Mouse (Mus musculus) adrenal gland, adult 8-10 months (tissue): ENCODE measurements around the gene Btg2. TPM values are rescaled to one million over a fixed set of nuclear protein-coding genes. Genes with fewer than 3 reads are reported as not detected.
A peak's percentile ranks its signal among the peaks of the same experiment; 100 is the strongest.

Experiments
- DNase-seq: peaks from one replicate; pipeline ENCODE4 v3.0.0; 2022
- total RNA-seq, 4 experiments: library from RNA; stranded (reverse); gene quantifications; 2 replicates each; pipeline ENCODE4 v1.2.4; 2022

The Btg2 gene
- total RNA-seq, 4 experiments from 2014 or later, result 28.1 to 56.5 (median 50.6) TPM

- DNase-seq, result no peak
These were observed 18.9 kb downstream of the Btg2 start for GRCm38 (mm10) chr1:134059739-134060695.

- no peak for DNase-seq
These were observed 20.1 kb downstream of the Btg2 start for GRCm38 (mm10) chr1:134058870-134059269.

GRCm38 (mm10) chr1:134057736-134058135 lies 21.2 kb downstream of the Btg2 start:
- no peak for DNase-seq

- DNase-seq, result no peak
These were observed 22.6 kb downstream of the Btg2 start for GRCm38 (mm10) chr1:134056285-134056684.

- DNase-seq, result no peak
These were observed 23.2 kb downstream of the Btg2 start for GRCm38 (mm10) chr1:134055666-134056245.

- no peak for DNase-seq
These were observed 23.9 kb downstream of the Btg2 start for GRCm38 (mm10) chr1:134055058-134055457.

GRCm38 (mm10) chr1:134053207-134053606 lies 25.7 kb downstream of the Btg2 start:
- peak; percentile 69 for DNase-seq

GRCm38 (mm10) chr1:134049542-134049941 lies 29.4 kb downstream of the Btg2 start:
- no peak for DNase-seq

GRCm38 (mm10) chr1:134048759-134049158 lies 30.2 kb downstream of the Btg2 start:
- no peak for DNase-seq

- DNase-seq, result no peak
These were observed 31.5 kb downstream of the Btg2 start for GRCm38 (mm10) chr1:134047431-134047830.

GRCm38 (mm10) chr1:134046387-134046786 lies 32.5 kb downstream of the Btg2 start:
- no peak for DNase-seq

- peak; percentile 63 for DNase-seq
These were observed 32.9 kb downstream of the Btg2 start for GRCm38 (mm10) chr1:134045971-134046370.

- DNase-seq, result no peak
These were observed 34.1 kb downstream of the Btg2 start for GRCm38 (mm10) chr1:134044805-134045204.

GRCm38 (mm10) chr1:134042341-134042740 lies 36.6 kb downstream of the Btg2 start:
- no peak for DNase-seq

- DNase-seq, result no peak
These were observed 37.0 kb downstream of the Btg2 start for GRCm38 (mm10) chr1:134041900-134042299.

GRCm38 (mm10) chr1:134039361-134039760 lies 39.6 kb downstream of the Btg2 start:
- no peak for DNase-seq

- DNase-seq, result no peak
These were observed 40.6 kb downstream of the Btg2 start for GRCm38 (mm10) chr1:134038336-134038735.

- no peak for DNase-seq
These were observed 41.7 kb downstream of the Btg2 start, which contains the start of gene Fmod for GRCm38 (mm10) chr1:134037172-134037571. Fmod (plus strand) TSS chr1:134037254.

GRCm38 (mm10) chr1:134036492-134036891 lies 42.4 kb downstream of the Btg2 start:
- DNase-seq, result no peak

GRCm38 (mm10) chr1:134028161-134028846 lies 50.6 kb downstream of the Btg2 start:
- no peak for DNase-seq

GRCm38 (mm10) chr1:134026741-134027140 lies 52.2 kb downstream of the Btg2 start:
- no peak for DNase-seq

GRCm38 (mm10) chr1:134025975-134026374 lies 52.9 kb downstream of the Btg2 start:
- no peak for DNase-seq
